In genomic region chr9:120737956-120738355, GRCm38 (mm10) we compare ENCODE assay signal across 12 mouse cellular contexts.
DNase-seq lines count a peak whose midpoint lies in the region; ATAC-seq and TF ChIP-seq lines count a peak whose summit lies in the region.
"Had no signal": no experiment of that assay in that cellular context is flagged by ENCODE, and none has a peak within 500 bp of the region (broad histone marks: within the 10 kb centered on the region; RNA-seq: fewer than 3 reads in every experiment).

No protein-coding gene starts in this region.

- ATAC-seq in intestine, embryonic 14.5 days (replicated peaks; ENCODE audit: low FRiP score, low TSS enrichment, low read depth): peak; percentile 63
- peak; percentile 63 for ATAC-seq in stomach, embryonic 15.5 days (ENCODE audit: insufficient read depth, low FRiP score, low read depth)
- ATAC-seq: Patski had no signal

- H3K4me2 ChIP-seq in intestine, embryonic 14.5 days (ENCODE audit: low read length): no peak overlapping the region
- no peak overlapping the region for H3K4me2 ChIP-seq in stomach, embryonic 15.5 days
- H3K4me2 ChIP-seq: hindbrain, embryonic 15.5 days; midbrain, embryonic 12.5 days had no signal

- TF ChIP-seq POLR2A in liver, adult 2 months (IDR thresholded peaks at IDR 0.05; ENCODE audit: extremely low read depth, insufficient read depth, low read length): no peak

- H3K36me3 ChIP-seq in liver, adult 2 months (ENCODE audit: control insufficient read depth, insufficient read depth, low read length): no peaks in the 10 kb centered on the region
- H3K36me3 ChIP-seq in intestine, embryonic 14.5 days (ENCODE audit: control insufficient read depth, insufficient read depth, low read length): no peaks in the 10 kb centered on the region
- no peaks in the 10 kb centered on the region for H3K36me3 ChIP-seq in stomach, embryonic 15.5 days
- H3K36me3 ChIP-seq: hindbrain, embryonic 15.5 days; midbrain, embryonic 12.5 days had no signal

- 11% methylated on average over 1 of the region's 1 CpGs for WGBS in liver, adult 2 months
- WGBS in intestine, embryonic 14.5 days: 30% methylated on average over 1 of the region's 1 CpGs
- WGBS in stomach, embryonic 15.5 days: 18% methylated on average over 1 of the region's 1 CpGs

- no peak overlapping the region for H3K9ac ChIP-seq in liver, adult 2 months (ENCODE audit: low read depth, low read length)
- no peak overlapping the region for H3K9ac ChIP-seq in intestine, embryonic 14.5 days (ENCODE audit: low read length)
- H3K9ac ChIP-seq in stomach, embryonic 15.5 days: no peak overlapping the region
- H3K9ac ChIP-seq: hindbrain, embryonic 15.5 days; midbrain, embryonic 12.5 days had no signal

- no peaks in the 10 kb centered on the region for H3K9me3 ChIP-seq in intestine, embryonic 14.5 days (ENCODE audit: control insufficient read depth, low read length)
- no peaks in the 10 kb centered on the region for H3K9me3 ChIP-seq in stomach, embryonic 15.5 days
- H3K9me3 ChIP-seq: hindbrain, embryonic 15.5 days; midbrain, embryonic 12.5 days had no signal

- H3K4me3 ChIP-seq in liver, adult 2 months (ENCODE audit: insufficient read depth, low read depth, low read length): no peak overlapping the region
- H3K4me3 ChIP-seq in intestine, embryonic 14.5 days (ENCODE audit: low read depth, low read length): no peak overlapping the region
- no peak overlapping the region for H3K4me3 ChIP-seq in stomach, embryonic 15.5 days (replicated peaks)
- H3K4me3 ChIP-seq: hindbrain, embryonic 15.5 days; midbrain, embryonic 12.5 days had no signal

- no peaks in the 10 kb centered on the region for H3K27me3 ChIP-seq in liver, adult 2 months (ENCODE audit: control insufficient read depth, insufficient read depth, low read length)
- H3K27me3 ChIP-seq in intestine, embryonic 14.5 days (replicated peaks; ENCODE audit: control insufficient read depth, insufficient read depth, low read length): no peaks in the 10 kb centered on the region
- H3K27me3 ChIP-seq in stomach, embryonic 15.5 days (replicated peaks): no peaks in the 10 kb centered on the region
- H3K27me3 ChIP-seq: hindbrain, embryonic 15.5 days; Patski had no signal

- H3K79me2 ChIP-seq in liver, adult 2 months (ENCODE audit: control insufficient read depth, insufficient read depth, low read length): no peaks in the 10 kb centered on the region

- no peak overlapping the region for H3K27ac ChIP-seq in liver, adult 2 months (replicated peaks; ENCODE audit: insufficient read depth, low read depth, low read length)
- H3K27ac ChIP-seq in intestine, embryonic 14.5 days (ENCODE audit: low read depth): no peak overlapping the region
- no peak overlapping the region for H3K27ac ChIP-seq in stomach, embryonic 15.5 days
- H3K27ac ChIP-seq: hindbrain, embryonic 15.5 days; midbrain, embryonic 12.5 days had no signal

- H3K4me1 ChIP-seq in liver, adult 2 months (ENCODE audit: control insufficient read depth, insufficient read depth, low read length): no peaks in the 10 kb centered on the region; the same call in 1 of the 2 replicates
- peaks cover 34% of the 10 kb centered on the region for H3K4me1 ChIP-seq in intestine, embryonic 14.5 days (replicated peaks; ENCODE audit: control insufficient read depth, insufficient read depth, low read length)
- H3K4me1 ChIP-seq in stomach, embryonic 15.5 days: peaks cover 39% of the 10 kb centered on the region

- DNase-seq in liver, adult 2 months (ENCODE audit: extremely low read depth, low read depth, low spot score): peak; percentile 31
- DNase-seq in liver: no peak
- peak; percentile 30 for DNase-seq in embryo, embryonic 11 days
- no peak for DNase-seq in intestine, embryonic 14.5 days (ENCODE audit: low spot score)
- no peak for DNase-seq in c-Kit-positive CD71-positive TER-119-positive erythroid progenitor cells, embryonic 14.5 days (ENCODE audit: low spot score)
- DNase-seq in natural killer cell, adult 2 months (ENCODE audit: low spot score in 2 of 2): no peak
- DNase-seq: cerebellum, adult 18-20 months; thymus, postnatal 14 days had no signal

- TF ChIP-seq CTCF in liver, adult 2 months (IDR thresholded peaks at IDR 0.05; ENCODE audit: low read depth, low read length): no peak

Comparison
In these comparisons a context has a peak if more than half of its experiments do, and no peak if none do; other contexts are left out.
1. DNase-seq: peak in liver, adult 2 months (single experiment) and embryo, embryonic 11 days (single experiment); none in liver (single experiment), intestine, embryonic 14.5 days (single experiment), c-Kit-positive CD71-positive TER-119-positive erythroid progenitor cells, embryonic 14.5 days (single experiment) and natural killer cell, adult 2 months (0 of 2).